Mouse (Mus musculus): Measurements from ENCODE around the gene Vmn2r102. TPM values are rescaled to one million over a fixed set of nuclear protein-coding genes. Genes with fewer than 3 reads are reported as not detected.

Vmn2r102 gene
- not detected for total RNA-seq (2023)

DNA sequence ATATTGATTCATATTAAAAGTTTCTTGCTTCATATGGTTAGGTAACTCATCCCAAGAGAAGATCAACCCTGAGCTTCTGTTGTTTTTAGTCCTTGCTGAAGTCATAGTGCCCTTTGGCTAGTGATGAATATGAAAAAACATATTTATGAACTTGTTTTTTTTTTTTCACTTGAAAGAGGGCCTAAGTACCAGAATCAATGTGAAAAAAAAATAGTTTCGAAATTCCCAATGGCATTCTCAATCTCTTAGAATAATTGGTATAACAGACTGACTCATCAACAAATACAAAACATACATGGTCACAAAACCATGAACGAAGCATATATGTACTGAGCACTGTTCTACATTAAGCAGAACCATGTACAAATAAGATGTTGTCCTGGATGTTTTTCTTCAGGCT is at the start of gene Vmn2r102:
TSS of gene Vmn2r102 (plus strand) at position 301 of the 400 bp plus-strand sequence.

Other genes with a start within 250 kb of the Vmn2r102 start
- not detected for gene Vmn2r100, start 155.6 kb upstream of the Vmn2r102 start, total RNA-seq (2023)
- not detected for gene Vmn2r101, start 83.1 kb upstream of the Vmn2r102 start, total RNA-seq (2023)
- not detected for gene Vmn2r103, start 113.0 kb downstream of the Vmn2r102 start, total RNA-seq (2023)